Mouse (Mus musculus) embryonic facial prominence, embryonic 12.5 days (tissue): ENCODE data around the gene Ankfy1. TPM values are rescaled to one million over a fixed set of nuclear protein-coding genes. Genes with fewer than 3 reads are reported as not detected.
A peak's percentile ranks its signal among the peaks of the same experiment; 100 is the strongest.

Experiments
- ATAC-seq: fragments of 200-750 bp; cut with Nextera tagmentation; 2 replicates; pipeline ENCODE4 v1.8.0; 2017; ENCODE audit not compliant: insufficient number of reproducible peaks, insufficient read depth, low FRiP score, low TSS enrichment
- H3K27ac ChIP-seq: fragments of 300-500 bp; sonication (generic); 2 replicates; pipeline ENCODE4 v1.5.1; 2016; ENCODE audit warnings: mild to moderate bottlenecking
- H3K27me3 ChIP-seq: fragments of 300-500 bp; sonication (generic); 2 replicates; pipeline ENCODE4 v1.6.1; 2016; ENCODE audit warnings: mild to moderate bottlenecking, moderate library complexity
- H3K36me3 ChIP-seq: fragments of 300-500 bp; sonication (generic); 2 replicates; pipeline ENCODE4 v1.6.1; 2016; ENCODE audit warnings: mild to moderate bottlenecking
- H3K4me1 ChIP-seq: fragments of 300-500 bp; sonication (generic); 2 replicates; pipeline ENCODE4 v1.6.1; 2016
- H3K4me2 ChIP-seq: fragments of 300-500 bp; sonication (generic); replicated peaks from 2 replicates; pipeline ENCODE4 v1.6.1; 2016; ENCODE audit warnings: mild to moderate bottlenecking, moderate library complexity
- H3K4me3 ChIP-seq: fragments of 300-500 bp; sonication (generic); 2 replicates; pipeline ENCODE4 v1.5.1; 2016; ENCODE audit warnings: mild to moderate bottlenecking
- H3K9ac ChIP-seq: fragments of 300-500 bp; sonication (generic); 2 replicates; pipeline ENCODE4 v1.6.1; 2016; ENCODE audit warnings: mild to moderate bottlenecking, moderate library complexity
- H3K9me3 ChIP-seq: fragments of 300-500 bp; sonication (generic); 2 replicates; pipeline ENCODE4 v1.6.1; 2016; ENCODE audit warnings: mild to moderate bottlenecking, moderate library complexity
- WGBS: fragments of 180-500 bp; shearing (Covaris S2); methylation state at CpG from one replicate; pipeline ENCODE4 v1.1.7; 2016; 5-methylcytosine and 5-hydroxymethylcytosine counted together
- polyA plus RNA-seq: library from polyadenylated mRNA; unstranded; fragments of >200 nt; fragmentation: Nextera tagmentation; extraction: Ambion mirVana; gene quantifications from 2 replicates; pipeline ENCODE4 v1.2.1, GENCODE M21; 2016

Gene Ankfy1
- polyA plus RNA-seq, 1 experiment from 2014 or later: 29.8 TPM

GRCm38 (mm10) chr11:72796296-72796687 lies 106.5 kb downstream of the Ankfy1 start:
- H3K4me3 ChIP-seq: peak overlapping the region; percentile 91
- 0 out of 2 replicates have a peak overlapping the region, but pooled peaks have one; percentile 76 for H3K27ac ChIP-seq
- no peaks in the 10 kb centered on the region for H3K4me1 ChIP-seq
- peak overlapping the region; percentile 89 for H3K4me2 ChIP-seq
- H3K27me3 ChIP-seq: no peaks in the 10 kb centered on the region
- under 1% methylated on average over 42 of the region's 42 CpGs for WGBS
- no peaks in the 10 kb centered on the region for H3K9me3 ChIP-seq
- no peaks in the 10 kb centered on the region for H3K36me3 ChIP-seq
- H3K9ac ChIP-seq: peak overlapping the region; percentile 88
- peak; percentile 55 for ATAC-seq

DNA sequence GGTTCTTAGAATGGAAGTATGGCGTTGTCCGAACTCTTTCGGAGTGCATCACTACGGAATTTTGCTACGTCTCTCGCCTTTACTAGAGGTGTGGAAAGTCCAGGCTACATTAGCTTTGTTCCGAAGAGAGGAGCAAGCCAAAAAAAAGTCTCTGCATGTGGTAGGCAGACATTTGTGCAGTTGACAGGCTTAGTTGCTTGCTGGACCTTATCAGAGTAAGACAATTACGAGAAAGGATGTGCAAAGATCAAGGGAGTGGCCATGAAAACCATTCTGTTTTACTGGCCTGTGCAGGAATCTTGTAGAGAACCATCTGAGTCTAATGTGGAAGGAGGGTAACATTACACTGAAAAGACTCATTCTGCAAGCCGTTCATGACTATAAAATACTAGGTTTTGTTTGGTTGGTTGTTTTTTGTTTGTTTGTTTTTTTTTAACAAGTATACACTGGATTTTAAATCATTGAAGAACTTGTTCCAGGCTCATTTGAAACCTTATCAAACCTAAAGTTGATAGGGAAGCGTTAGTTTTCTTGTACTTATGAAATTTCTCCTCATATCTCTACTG lies 107.0 kb downstream of the Ankfy1 start:
- H3K9ac ChIP-seq: peak overlapping the region; percentile 88
- H3K27ac ChIP-seq: no peak overlapping the region
- H3K4me3 ChIP-seq: peak overlapping the region; percentile 91
- WGBS: 19% methylated on average over 10 of the region's 10 CpGs
- no peaks in the 10 kb centered on the region for H3K27me3 ChIP-seq
- H3K4me1 ChIP-seq: no peaks in the 10 kb centered on the region
- H3K36me3 ChIP-seq: no peaks in the 10 kb centered on the region
- H3K9me3 ChIP-seq: no peaks in the 10 kb centered on the region
- H3K4me2 ChIP-seq: peak overlapping the region; percentile 89
- ATAC-seq: no peak

DNA sequence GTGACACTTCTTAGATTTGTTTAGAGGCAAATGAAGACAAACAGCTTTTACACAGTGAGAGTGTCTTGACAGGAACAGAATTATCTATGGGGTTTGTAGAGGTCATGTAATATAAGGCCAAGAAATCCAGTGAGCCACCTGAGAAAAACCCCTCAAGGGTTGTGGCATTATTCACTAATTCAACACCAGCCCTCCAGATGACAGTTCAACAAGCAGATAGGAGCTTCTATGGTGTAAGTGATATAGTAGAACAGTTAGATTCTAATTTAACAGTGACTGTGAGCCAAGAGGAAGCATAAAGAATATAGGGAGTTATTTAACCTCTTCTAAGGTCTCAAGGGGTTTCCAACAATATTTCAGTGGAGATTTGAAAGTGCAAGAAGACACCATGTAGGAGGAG lies 108.3 kb downstream of the Ankfy1 start:
- H3K9me3 ChIP-seq: no peaks in the 10 kb centered on the region
- H3K4me3 ChIP-seq: no peak overlapping the region
- H3K27ac ChIP-seq: no peak overlapping the region
- H3K9ac ChIP-seq: no peak overlapping the region
- no peaks in the 10 kb centered on the region for H3K27me3 ChIP-seq
- no peak for ATAC-seq
- no peaks in the 10 kb centered on the region for H3K36me3 ChIP-seq
- no peaks in the 10 kb centered on the region for H3K4me1 ChIP-seq
- no peak overlapping the region for H3K4me2 ChIP-seq

GRCm38 (mm10) chr11:72801182-72801581 lies 111.4 kb downstream of the Ankfy1 start:
- no peak overlapping the region for H3K9ac ChIP-seq

DNA sequence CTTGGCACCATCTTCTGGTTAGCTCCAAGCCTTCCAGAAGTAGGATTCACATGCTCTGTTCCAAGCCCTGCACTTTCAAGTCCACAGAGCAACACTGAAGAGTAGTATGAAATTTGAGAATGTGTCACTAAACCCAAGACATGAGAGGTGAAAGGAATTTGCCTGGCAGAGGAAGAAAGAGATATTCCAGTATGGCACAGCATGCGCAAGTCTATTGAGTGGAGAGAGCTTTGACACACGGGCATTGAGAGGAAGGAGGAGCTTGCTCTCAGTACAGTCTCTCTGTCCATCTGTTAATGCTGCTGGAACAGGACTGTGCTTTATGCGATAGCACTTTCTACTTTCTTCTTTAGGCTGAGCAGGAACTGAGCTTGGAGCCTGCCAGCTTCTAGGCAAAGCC lies 113.2 kb downstream of the Ankfy1 start:
- no peaks in the 10 kb centered on the region for H3K4me1 ChIP-seq
- WGBS: 79% methylated on average over 3 of the region's 3 CpGs
- H3K36me3 ChIP-seq: no peaks in the 10 kb centered on the region
- no peak for ATAC-seq
- no peak overlapping the region for H3K4me3 ChIP-seq
- no peaks in the 10 kb centered on the region for H3K9me3 ChIP-seq
- no peak overlapping the region for H3K27ac ChIP-seq
- H3K27me3 ChIP-seq: no peaks in the 10 kb centered on the region
- H3K4me2 ChIP-seq: no peak overlapping the region
- H3K9ac ChIP-seq: no peak overlapping the region

More at GRCm38 (mm10) chr11:72801182-72801581, 111.4 kb downstream of the Ankfy1 start:
- Histone ChIP-seq H3K27ac (no peak overlapping the region), H3K27me3 (no peaks in the 10 kb centered on the region), H3K9me3 (no peaks in the 10 kb centered on the region), H3K4me2 (no peak overlapping the region), H3K4me3 (no peak overlapping the region), H3K4me1 (no peaks in the 10 kb centered on the region), H3K36me3 (no peaks in the 10 kb centered on the region)
- ATAC-seq: no peak

- H3K27ac ChIP-seq: no peak overlapping the region
- no peaks in the 10 kb centered on the region for H3K36me3 ChIP-seq
- no peak for ATAC-seq
- H3K9ac ChIP-seq: no peak overlapping the region
- H3K4me1 ChIP-seq: no peaks in the 10 kb centered on the region
- H3K4me2 ChIP-seq: no peak overlapping the region
- H3K4me3 ChIP-seq: no peak overlapping the region
- H3K9me3 ChIP-seq: no peaks in the 10 kb centered on the region
- H3K27me3 ChIP-seq: no peaks in the 10 kb centered on the region
Measured at GRCm38 (mm10) chr11:72804586-72804985, 114.8 kb downstream of the Ankfy1 start.

DNA sequence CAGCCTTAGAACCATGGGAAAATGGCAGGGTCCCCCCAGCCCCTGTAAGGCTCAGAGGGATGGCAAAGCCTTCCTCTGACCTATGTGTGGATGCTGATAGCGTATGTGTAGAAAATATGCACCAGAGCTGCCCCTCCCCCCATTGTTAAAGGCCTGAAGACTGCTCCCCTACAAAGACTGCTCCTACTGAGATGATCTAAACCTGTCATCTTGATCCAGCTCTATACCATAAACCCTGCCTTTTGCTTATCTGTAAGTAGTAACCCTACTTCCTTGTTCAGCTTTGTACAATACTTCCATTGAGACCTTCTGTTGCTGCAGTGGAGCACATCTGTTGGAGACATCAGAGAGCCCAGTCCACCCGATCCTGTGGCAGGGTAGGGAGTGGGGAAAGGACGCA lies 115.4 kb downstream of the Ankfy1 start:
- H3K36me3 ChIP-seq: no peaks in the 10 kb centered on the region
- H3K27me3 ChIP-seq: no peaks in the 10 kb centered on the region
- no peak for ATAC-seq
- no peak overlapping the region for H3K4me2 ChIP-seq
- H3K27ac ChIP-seq: no peak overlapping the region
- H3K4me1 ChIP-seq: no peaks in the 10 kb centered on the region
- H3K9ac ChIP-seq: no peak overlapping the region
- 84% methylated on average over 3 of the region's 3 CpGs for WGBS
- H3K4me3 ChIP-seq: no peak overlapping the region
- no peaks in the 10 kb centered on the region for H3K9me3 ChIP-seq

DNA sequence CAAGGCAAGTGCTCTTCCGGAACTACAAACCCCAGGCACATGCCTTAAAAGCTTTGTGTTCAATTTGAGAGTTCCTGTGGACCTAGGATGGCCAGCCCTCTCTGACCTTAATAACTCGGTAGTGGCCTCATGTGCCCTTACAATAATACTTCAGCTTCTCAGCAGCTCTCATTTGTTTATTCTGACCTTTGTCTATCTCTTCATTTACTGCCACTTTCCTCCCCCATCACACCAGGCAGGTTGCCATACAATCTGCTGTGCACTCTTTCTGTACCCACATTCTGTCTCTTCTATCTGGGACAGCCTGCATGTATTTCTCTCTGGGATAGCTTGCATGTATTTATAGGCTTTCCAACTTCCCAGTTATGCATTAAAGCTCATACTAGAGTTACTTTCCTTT lies 116.8 kb downstream of the Ankfy1 start:
- no peaks in the 10 kb centered on the region for H3K9me3 ChIP-seq
- 80% methylated on average over 2 of the region's 2 CpGs for WGBS
- H3K36me3 ChIP-seq: no peaks in the 10 kb centered on the region
- no peaks in the 10 kb centered on the region for H3K4me1 ChIP-seq
- H3K9ac ChIP-seq: no peak overlapping the region
- H3K27me3 ChIP-seq: no peaks in the 10 kb centered on the region
- H3K4me2 ChIP-seq: no peak overlapping the region
- no peak overlapping the region for H3K27ac ChIP-seq
- H3K4me3 ChIP-seq: no peak overlapping the region
- no peak for ATAC-seq

DNA sequence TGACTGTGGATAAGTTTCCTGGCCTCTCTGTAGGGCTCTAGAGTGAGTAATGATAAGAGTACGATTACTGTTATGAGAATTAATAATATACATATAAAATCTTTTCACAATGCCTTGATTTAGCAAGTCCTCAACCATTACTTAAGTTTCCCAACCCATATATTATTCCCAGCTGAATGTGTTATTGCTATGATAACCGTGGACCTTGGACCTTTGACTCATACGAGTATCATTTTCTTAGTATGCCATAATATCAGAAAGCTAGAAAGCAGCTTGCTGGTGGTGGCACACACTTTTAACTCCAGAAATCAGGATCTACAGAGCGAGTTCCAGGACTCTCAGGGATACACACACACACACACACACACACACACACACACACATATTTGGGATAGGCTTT lies 118.2 kb downstream of the Ankfy1 start:
- ATAC-seq: no peak
- Histone ChIP-seq H3K36me3 (no peaks in the 10 kb centered on the region), H3K9me3 (no peaks in the 10 kb centered on the region), H3K4me1 (no peaks in the 10 kb centered on the region), H3K9ac (no peak overlapping the region), H3K4me3 (no peak overlapping the region), H3K27ac (no peak overlapping the region), H3K4me2 (no peak overlapping the region), H3K27me3 (no peaks in the 10 kb centered on the region)
- whole genome bisulfite sequencing: 83% methylated on average over 4 of the region's 4 CpGs

DNA sequence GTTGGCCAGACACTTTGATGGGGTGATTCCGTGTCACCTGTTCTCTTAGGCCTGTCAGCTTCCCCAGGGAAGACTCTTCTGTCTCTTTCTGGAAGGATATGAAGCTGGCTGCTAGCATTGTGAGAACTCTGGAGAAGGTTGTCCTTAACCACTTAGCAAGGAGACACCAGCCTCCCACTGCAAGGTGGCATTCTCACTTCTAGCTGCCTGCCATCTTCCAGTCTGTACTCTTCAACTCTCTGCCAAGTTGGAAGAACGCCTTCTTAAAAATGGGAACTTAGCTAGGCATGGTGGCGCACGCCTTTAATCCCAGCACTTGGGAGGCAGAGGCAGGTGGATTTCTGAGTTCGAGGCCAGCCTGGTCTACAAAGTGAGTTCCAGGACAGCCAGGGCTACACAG lies 123.9 kb downstream of the Ankfy1 start:
- 93% methylated on average over 5 of the region's 5 CpGs for WGBS
- Histone ChIP-seq H3K27me3 (no peaks in the 10 kb centered on the region), H3K27ac (no peak overlapping the region), H3K4me3 (no peak overlapping the region), H3K9me3 (no peaks in the 10 kb centered on the region), H3K9ac (no peak overlapping the region), H3K36me3 (no peaks in the 10 kb centered on the region), H3K4me1 (no peaks in the 10 kb centered on the region), H3K4me2 (no peak overlapping the region)
- ATAC-seq: no peak

- H3K27ac ChIP-seq: no peak overlapping the region
- H3K36me3 ChIP-seq: peaks cover 5% of the 10 kb centered on the region; the same call in 1 of the 2 replicates
- 72% methylated on average over 2 of the region's 2 CpGs for WGBS
- ATAC-seq: no peak
- no peaks in the 10 kb centered on the region for H3K9me3 ChIP-seq
- no peaks in the 10 kb centered on the region for H3K4me1 ChIP-seq
- no peaks in the 10 kb centered on the region for H3K27me3 ChIP-seq
- H3K4me2 ChIP-seq: no peak overlapping the region
- H3K4me3 ChIP-seq: no peak overlapping the region
- H3K9ac ChIP-seq: no peak overlapping the region
Measured at GRCm38 (mm10) chr11:72814188-72814587, 124.4 kb downstream of the Ankfy1 start.

DNA sequence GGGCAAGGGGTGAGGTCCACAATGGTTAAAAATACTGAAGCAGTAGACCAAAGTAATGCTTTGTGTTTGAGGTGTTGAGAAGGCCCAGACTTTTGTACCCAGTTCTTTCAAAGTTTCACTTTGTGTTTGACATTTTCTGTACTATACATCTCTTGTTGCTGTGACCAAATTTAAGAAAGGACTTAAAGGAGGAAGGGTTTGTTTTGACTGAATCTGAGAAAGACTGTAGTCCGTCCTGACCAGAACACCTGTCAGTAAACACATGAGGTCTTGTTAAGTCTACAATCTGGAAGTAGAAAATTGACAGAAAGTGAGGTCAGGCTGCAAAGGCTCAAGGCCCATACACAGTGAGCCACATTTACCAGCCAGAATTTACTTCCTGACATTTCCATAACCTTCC lies 127.1 kb downstream of the Ankfy1 start:
- no peak overlapping the region for H3K27ac ChIP-seq
- H3K27me3 ChIP-seq: no peaks in the 10 kb centered on the region
- peaks cover 22% of the 10 kb centered on the region; the same call in 1 of the 2 replicates for H3K36me3 ChIP-seq
- no peak overlapping the region for H3K4me2 ChIP-seq
- no peak overlapping the region for H3K4me3 ChIP-seq
- H3K9ac ChIP-seq: no peak overlapping the region
- H3K4me1 ChIP-seq: no peaks in the 10 kb centered on the region
- WGBS: 89% methylated on average over 1 of the region's 1 CpGs
- no peak for ATAC-seq
- H3K9me3 ChIP-seq: no peaks in the 10 kb centered on the region

DNA sequence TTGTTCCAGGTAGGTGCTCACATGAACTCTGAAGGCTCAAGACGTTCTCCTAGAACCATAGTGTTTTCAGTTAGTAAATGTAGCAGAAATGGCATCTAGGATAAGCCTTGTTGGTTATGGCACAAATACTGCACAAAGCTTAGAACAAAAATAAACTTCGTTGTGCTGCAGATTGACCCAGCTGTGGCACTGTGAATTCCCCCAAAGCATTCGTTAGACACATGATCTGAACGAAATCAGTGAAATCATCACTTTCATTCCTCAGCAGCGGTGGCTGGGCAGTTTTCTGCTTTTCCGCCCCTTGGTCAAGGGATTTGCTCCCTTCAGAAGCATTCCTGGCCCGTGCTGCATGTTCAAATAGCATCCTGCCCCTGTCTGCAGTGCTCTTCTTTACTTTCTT lies 128.3 kb downstream of the Ankfy1 start:
- no peak overlapping the region for H3K4me3 ChIP-seq
- ATAC-seq: no peak
- no peak overlapping the region for H3K27ac ChIP-seq
- peaks cover 26% of the 10 kb centered on the region; the same call in 1 of the 2 replicates for H3K36me3 ChIP-seq
- no peak overlapping the region for H3K4me2 ChIP-seq
- no peaks in the 10 kb centered on the region for H3K9me3 ChIP-seq
- H3K27me3 ChIP-seq: no peaks in the 10 kb centered on the region
- no peaks in the 10 kb centered on the region for H3K4me1 ChIP-seq
- H3K9ac ChIP-seq: no peak overlapping the region
- 87% methylated on average over 7 of the region's 7 CpGs for WGBS
